Mouse (Mus musculus): Measurements from ENCODE around the gene Hexb.
"Not testable (repeated sequence)": the region's sequence is repeated elsewhere in the genome, so short reads cannot be mapped to it uniquely, and the experiment has no call there.

- TF ChIP-seq CTCF, EP300 (IDR thresholded peaks at IDR 0.05): not testable (repeated sequence)
Measured at GRCm38 (mm10) chr13:97129654-97130053, 68.5 kb downstream of the Hexb start.
